Mouse (Mus musculus): Measurements from ENCODE around the gene Snip1.

The Snip1 gene

GRCm38 (mm10) chr4:125097412-125097811, 30.9 kb downstream of the Snip1 start:
- in situ Hi-C loops (cut with MboI, MseI): loop anchor here (5.0 to 10.0 kb wide), 2 partner anchors 155 to 513 kb away; no protein-coding TSS in a partner anchor

GRCm38 (mm10) chr4:125099458-125099857, 33.0 kb downstream of the Snip1 start:
- in situ Hi-C loops (cut with MboI, MseI): loop anchor here (5.0 to 10.0 kb wide), 2 partner anchors 157 to 515 kb away; no protein-coding TSS in a partner anchor

GRCm38 (mm10) chr4:125101334-125101733, 34.9 kb downstream of the Snip1 start:
- in situ Hi-C loops (cut with MboI, MseI): no loop called here

GRCm38 (mm10) chr4:125105354-125105753, 38.9 kb downstream of the Snip1 start:
- in situ Hi-C loops (cut with MboI, MseI): no loop called here

GRCm38 (mm10) chr4:125114638-125115037, 48.2 kb downstream of the Snip1 start:
- in situ Hi-C loops (cut with MboI, MseI): no loop called here

- in situ Hi-C loops (cut with MboI, MseI): no loop called here
Observed at GRCm38 (mm10) chr4:125115081-125115480, 48.6 kb downstream of the Snip1 start.

- in situ Hi-C loops (cut with MboI, MseI): no loop called here
Observed at GRCm38 (mm10) chr4:125115710-125116089, 49.2 kb downstream of the Snip1 start.

- in situ Hi-C loops (cut with MboI, MseI): no loop called here
Observed at GRCm38 (mm10) chr4:125116090-125116861, 49.8 kb downstream of the Snip1 start.

- in situ Hi-C loops (cut with MboI, MseI): no loop called here
Observed at GRCm38 (mm10) chr4:125116929-125117328, 50.5 kb downstream of the Snip1 start.

- in situ Hi-C loops (cut with MboI, MseI): no loop called here
Observed at GRCm38 (mm10) chr4:125117902-125118320, 51.4 kb downstream of the Snip1 start.

GRCm38 (mm10) chr4:125119070-125119469, 52.6 kb downstream of the Snip1 start:
- in situ Hi-C loops (cut with MboI, MseI): no loop called here

GRCm38 (mm10) chr4:125119721-125120120, 53.2 kb downstream of the Snip1 start:
- in situ Hi-C loops (cut with MboI, MseI): loop anchor here (5.0 kb wide), 1 partner anchor 1207 kb away; no protein-coding TSS in a partner anchor

GRCm38 (mm10) chr4:125122431-125123278, 56.2 kb downstream of the Snip1 start:
- in situ Hi-C loops (cut with MboI, MseI): loop anchor here (5.0 kb wide), 1 partner anchor 1210 kb away; no protein-coding TSS in a partner anchor

- in situ Hi-C loops (cut with MboI, MseI): loop anchor here (5.0 kb wide), 1 partner anchor 1211 kb away; no protein-coding TSS in a partner anchor
Observed at GRCm38 (mm10) chr4:125123279-125123671, 56.8 kb downstream of the Snip1 start.
